Mouse (Mus musculus): ENCODE measurements at regions not wholly inside any gene's neighbourhood (a gene's known extent, or its start where the extent isn't known, plus 50 kb on each side); places are given as distances from the start of the nearest gene placed in this dataset.
"Not testable (repeated sequence)": the region's sequence is repeated elsewhere in the genome, so short reads cannot be mapped to it uniquely, and the experiment has no call there.

DNA sequence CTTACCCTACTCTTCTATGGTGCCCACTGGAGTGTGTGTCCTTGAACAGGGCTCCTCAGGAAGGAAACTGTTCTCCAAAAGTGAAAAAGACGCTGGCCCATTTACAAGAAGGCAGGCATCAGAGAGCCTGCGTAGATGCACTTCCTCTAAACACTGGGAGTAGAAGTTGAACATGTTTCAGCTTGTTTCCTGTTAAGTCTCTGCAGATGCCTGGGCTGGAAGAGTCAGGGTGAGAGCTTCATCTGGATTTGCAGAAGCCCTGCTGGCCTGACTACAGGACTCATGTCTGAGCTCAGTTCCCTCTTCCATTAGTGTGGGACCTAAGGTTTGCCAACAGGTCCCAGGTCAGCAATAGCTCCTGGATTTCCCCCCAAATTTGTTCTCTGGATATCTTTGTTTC, 54.7 kb upstream of the Nlrp1b start:
- DNase-seq, result no peak

DNA sequence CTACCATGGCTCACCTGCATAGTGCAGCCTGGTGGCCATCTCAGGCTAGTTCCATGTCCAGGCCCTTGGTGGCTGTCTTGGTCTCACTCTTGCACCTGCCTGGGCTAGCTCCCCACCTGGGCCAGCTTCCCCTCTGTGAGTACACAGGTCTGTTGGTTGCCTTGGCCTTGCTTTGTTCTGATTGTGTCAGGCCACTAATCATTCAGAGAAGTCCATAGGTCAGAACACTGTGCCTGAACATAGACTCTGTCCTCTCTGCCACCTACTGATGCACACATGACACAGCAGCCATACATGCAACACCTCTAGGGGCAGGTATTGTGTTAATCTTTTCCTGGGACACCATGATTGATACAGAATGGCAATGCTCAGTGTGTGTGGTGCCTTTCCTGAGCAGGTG, 57.7 kb upstream of the Nlrp1b start:
- DNase-seq, result not testable (repeated sequence)

DNA sequence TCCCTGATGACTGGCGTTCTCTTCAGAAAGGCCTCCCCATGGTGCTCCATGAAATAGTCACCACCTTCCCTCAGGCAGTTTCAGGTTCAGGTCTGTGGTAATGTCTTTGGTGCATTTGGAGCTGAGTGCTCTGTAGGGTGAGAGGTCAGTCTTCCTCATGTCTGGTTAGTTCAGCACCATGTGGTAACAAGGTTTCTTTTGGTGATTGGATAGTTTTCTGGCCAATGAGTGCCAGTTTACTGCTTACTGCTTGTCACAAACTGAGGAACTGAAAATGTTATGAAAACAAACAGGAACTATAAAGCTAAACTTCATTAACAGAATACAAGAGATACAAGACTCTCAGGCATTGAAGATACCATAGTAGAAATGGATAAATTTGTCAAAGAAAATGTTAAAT, 59.0 kb upstream of the Nlrp1b start:
- DNase-seq, result no peak

DNA sequence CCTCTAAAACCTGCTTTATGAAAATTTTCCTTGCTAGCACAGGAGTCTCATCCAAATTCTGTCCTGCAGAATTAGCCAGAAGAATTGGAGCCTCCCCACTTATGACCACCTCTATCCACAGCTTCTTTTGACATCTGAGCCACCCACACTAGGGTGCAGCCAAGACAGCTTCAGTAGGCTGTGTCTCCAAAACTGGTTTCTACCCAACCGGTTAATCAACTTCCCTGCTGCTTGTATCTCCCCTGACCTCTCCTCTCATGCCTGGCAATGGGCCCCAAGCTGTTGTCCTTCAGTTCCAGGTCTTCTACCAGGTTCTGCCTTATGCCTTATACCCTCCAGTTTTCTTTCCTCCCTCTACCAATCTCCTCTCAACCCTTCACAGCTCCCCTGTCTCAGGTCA, 68.9 kb upstream of the Nlrp1b start:
- DNase-seq, result no peak

DNA sequence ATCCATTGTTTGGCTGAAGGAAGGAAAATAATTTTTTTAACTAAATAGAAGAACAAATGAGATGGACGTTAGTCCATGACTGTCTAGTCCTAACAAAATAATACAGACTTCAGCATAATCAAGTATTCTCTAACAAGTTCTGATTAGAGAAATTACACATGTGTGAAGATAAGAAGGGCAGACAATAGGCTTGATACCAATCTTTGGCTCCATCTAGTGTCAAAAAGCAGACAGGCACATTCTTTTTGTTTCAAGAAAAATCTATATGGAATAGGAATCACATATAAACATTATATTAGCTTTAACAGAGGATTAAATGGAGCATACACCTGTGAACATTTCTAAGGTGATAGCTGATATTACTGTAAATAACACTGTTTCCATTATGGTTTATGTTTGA, 92.9 kb upstream of the Nlrp1b start:
- DNase-seq, result no peak

DNA sequence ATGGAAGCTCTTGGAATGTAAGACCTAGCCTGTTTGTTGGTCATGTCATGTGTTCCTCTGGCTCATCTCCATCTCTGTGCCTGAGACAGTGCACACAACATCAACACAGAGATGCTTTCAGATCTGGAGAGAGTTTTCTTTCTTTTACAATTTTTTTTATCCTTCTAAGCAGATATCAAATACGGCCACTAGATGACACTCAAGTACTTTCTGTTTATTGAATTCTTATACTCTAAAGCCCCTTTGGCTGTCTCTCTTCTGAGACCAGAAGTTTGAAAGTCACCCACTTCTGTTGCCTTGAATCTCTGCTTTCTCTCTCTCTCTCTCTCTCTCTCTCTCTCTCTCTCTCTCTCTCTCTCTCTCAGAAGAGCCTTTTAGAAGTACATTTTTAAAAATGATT, 106.9 kb upstream of the Nlrp1b start:
- DNase-seq, result no peak

DNA sequence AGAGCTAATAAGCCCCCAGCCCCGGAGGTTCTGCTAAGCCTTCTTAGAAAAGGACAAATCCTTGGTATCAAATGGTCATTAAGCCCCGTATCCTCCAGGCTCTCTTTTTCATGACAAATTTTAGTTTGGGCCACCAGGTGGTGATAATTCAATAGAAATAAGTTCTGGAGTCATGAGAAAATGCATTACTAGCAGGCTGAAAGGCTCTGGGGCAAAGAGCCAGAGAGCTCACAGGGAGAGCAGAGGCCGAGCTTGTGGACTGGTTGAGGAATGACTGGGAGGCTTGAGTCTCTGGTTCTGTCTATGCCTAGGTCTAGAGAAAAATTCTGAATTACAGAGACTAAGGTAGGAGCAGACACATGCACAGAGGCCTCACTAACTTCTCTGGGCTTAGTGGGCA, 115.5 kb upstream of the Nlrp1b start:
- peak; percentile 20 to 57 for DNase-seq

DNA sequence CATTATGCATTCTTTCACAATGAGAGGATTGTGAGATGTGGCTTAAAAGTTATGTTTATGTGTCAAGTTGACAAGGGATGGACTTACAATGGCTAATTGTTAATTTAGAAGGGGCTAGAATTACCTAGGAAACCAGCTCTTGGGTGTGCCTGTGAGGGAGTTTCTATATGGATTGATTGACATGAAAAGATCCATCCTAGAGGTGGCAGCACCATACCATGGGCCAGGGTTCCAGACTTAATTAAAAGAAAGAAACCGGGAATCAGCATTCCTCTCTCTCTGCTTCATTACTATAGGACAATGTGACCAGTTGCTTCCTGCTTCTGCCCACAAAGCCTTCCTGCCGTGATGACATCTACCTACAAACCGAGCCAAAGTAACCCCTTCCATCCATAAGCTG, 126.6 kb upstream of the Nlrp1b start:
- peak in 1 of 2 experiments; percentile 8 for DNase-seq

DNA sequence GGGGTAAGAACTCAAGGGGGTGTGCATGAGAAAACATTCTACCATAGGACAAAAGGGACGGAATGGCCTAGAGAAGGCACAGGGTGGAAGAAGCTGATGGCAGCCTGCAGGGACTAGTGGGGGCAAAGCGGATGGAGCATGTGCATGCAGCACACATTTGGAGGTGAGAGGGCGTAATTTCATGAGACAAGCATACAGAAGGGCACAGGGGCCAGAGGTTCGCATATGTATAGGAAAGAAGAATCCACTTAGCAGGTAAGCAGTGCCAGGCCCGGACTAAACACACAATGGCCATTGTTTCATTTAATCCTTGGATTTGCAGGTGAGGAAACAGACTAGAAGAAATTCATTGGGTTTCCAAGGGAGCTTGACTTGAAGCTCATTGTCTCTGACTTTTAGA, 130.3 kb upstream of the Nlrp1b start:
- DNase-seq, result no peak

DNA sequence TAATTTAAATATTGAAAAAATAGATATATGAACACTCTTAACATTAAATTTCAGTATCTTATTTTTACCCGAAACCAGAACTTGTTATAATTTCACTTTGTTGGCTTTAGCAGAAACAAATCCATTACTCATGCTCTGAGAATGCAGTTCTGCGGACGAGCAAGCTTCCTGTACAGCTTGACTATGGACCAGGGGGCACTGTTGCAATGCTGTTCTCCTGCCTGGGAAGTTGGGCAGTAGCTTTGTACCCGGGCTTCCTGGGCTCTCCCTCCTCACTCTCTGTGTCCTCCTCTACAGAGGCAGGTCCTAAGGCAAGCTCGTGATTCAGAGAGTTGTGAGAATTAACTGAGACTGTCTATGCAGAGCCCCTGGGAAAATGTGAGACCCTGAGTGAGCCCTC, 141.3 kb upstream of the Nlrp1b start:
- DNase-seq, result peak in 1 of 2 experiments; percentile 5

DNA sequence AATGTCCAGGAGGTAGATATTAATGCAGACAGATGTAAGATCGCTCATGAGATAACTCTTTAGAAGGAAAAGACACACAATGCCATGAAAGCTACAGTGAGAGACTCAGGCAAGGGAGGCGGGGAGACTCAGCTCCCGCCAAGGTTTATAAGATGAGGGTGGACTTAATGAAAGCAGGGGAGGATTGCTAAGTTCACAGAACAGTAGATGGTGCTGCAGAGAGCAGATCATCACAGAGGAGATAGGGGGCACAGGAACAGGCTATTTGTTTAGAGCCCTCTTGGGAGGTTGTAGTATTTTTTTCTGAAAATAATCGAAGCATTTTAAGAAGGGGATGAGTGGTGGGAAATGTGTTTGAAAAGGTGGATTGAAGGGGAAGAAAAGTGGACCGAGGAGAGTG, 144.6 kb upstream of the Nlrp1b start:
- DNase-seq, result no peak

DNA sequence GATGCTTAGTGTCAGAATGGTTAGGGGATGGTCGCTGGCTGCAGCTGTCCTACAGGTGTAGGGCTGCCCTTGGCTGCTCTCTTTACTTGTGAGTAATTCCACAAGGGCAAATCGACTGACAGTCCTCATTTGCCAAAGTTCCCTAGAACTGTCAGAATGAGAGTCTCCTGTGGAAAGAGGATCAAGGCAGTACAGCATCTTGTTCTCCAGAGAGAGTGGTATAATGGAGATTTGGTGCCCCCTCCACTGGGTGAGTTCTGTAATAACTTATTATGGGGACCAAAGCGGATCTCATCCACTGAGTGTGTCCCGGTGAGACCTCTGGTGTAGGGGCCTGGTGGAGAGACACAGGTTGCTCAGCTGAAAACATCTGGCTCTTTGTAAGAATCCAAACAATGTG, 157.9 kb upstream of the Nlrp1b start:
- no peak for DNase-seq

DNA sequence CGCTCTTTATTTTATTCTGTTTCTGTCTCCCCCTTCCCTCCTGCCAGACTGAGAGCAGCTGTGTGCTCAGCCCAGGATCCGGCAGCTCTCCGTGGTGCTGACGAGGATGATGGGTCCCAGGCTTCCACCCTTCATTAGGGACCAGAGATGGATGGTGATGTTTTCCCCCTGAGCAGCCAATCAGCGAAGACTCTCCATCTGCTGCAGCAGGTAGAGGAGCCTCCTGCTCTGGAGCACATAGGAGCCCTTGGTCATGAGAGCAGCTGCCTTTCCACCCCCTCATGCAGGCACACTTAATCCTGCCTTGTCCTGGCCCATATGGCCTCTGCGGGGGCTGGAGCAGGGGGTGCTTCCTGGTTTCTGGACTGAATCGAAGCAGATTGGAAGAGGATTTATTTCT, 159.1 kb upstream of the Nlrp1b start:
- DNase-seq, result peak in 1 of 2 experiments; percentile 58

DNA sequence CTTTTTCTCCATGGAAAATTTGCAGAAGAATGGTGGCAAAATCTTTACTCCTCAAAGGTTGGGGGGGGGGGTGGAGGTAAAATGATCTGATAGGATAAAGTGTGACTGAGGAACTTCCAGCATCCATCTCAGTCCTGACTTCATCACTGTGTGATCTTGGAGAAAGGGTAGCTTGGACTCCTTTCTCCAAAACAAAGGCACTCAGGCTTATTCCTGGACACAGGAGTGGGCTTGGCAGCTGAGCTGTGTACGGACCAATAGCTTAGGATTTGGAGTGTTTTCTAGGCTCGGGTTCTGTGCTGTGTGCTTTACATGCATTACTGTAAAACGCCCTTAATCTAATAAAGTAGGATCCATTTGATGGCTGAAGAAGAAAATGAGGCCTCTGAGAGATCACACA, 159.6 kb upstream of the Nlrp1b start:
- DNase-seq, result no peak

DNA sequence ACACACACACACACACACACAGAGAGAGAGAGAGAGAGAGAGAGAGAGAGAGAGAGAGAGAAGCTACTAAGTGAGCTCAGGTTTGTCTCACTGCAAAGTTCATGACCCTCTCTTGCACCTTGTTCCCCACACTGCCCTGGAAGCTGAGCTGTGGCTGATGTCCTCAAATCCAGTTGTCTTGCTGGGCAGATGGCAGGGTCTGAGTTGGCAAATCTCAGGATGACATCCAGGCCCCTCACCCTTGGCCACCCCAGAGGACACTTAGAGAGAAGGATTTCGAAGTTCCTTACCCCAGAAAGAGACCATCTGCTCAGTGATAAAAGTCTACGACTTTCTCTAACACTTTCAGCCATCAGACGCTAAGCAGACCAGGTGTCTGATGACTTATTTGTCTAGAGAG, 160.1 kb upstream of the Nlrp1b start:
- DNase-seq, result no peak

DNA sequence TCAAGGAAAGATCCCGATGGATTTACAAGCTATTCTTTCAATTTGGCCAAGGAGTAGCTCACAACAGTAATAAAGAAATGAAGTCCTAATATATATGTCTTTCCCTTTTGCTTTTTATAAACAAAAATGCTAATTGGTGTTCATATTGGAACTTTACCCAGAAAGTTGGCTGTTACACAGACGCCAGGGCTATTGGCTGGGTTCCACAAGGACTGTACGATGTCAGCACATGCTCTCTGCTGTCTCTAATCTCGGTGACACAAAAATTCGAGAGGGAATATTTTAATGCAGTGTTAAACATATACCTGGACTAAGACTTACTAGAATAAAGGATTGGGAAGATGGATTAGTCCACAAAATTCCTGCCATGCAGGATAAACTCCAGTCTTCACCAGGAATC, 162.9 kb upstream of the Nlrp1b start:
- no peak for DNase-seq

DNA sequence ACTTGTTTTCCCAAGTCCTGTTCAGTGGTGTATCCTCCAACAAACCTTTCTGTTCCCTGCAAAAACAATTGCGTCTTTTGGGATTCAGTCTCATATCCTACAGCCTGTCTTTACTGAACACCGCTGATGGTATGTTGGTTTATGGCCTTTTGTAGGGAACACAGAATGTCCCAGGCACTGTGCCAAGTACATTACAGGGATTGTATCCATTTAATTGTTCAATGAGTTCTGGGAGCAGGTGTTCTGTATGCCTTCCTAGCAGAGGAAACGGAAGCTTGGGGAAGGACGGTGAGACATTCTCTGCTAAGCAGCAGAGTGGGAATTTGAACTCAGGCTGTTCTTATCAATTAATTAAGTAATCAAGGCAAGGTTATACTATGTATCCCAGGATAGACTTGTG, 164.5 kb upstream of the Nlrp1b start:
- no peak for DNase-seq

DNA sequence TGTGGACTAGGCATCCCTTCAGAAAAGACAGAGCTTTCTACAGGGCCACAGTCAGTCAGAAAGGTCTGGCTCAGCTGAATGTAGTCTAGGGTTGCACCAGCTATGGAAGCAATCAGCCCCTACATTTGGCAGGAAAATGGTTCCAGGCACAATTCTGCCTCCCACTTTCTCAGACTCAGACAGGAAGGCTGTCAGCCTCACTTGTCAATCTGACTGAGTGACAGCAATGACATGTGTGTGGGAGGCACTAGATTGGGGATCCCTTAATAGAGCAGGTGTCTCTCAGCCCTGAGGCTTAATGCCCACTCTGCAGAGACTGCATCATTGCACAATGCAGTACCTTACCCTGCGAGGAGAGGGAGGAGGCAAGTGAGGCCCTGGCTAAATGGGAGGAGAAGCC, 165.1 kb upstream of the Nlrp1b start:
- DNase-seq, result no peak

DNA sequence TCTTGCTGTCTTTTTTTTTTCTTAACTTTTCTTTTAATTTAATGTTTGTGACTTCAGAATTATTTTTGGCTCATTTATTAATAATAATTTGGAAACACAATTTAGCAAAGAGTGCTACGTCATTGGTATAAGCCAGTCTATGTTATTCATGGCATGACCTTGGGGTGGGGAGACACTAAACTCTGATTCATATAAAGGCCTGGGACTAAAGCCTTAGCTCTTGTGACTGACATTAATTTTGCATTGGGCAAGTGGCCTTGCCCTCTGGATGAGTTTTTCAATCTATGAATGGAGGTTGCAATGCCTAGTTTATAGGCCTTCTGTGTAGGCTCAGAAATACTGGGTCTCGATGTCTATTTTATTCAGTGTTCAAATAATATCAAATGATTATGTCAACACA, 169.8 kb upstream of the Nlrp1b start:
- DNase-seq, result no peak

DNA sequence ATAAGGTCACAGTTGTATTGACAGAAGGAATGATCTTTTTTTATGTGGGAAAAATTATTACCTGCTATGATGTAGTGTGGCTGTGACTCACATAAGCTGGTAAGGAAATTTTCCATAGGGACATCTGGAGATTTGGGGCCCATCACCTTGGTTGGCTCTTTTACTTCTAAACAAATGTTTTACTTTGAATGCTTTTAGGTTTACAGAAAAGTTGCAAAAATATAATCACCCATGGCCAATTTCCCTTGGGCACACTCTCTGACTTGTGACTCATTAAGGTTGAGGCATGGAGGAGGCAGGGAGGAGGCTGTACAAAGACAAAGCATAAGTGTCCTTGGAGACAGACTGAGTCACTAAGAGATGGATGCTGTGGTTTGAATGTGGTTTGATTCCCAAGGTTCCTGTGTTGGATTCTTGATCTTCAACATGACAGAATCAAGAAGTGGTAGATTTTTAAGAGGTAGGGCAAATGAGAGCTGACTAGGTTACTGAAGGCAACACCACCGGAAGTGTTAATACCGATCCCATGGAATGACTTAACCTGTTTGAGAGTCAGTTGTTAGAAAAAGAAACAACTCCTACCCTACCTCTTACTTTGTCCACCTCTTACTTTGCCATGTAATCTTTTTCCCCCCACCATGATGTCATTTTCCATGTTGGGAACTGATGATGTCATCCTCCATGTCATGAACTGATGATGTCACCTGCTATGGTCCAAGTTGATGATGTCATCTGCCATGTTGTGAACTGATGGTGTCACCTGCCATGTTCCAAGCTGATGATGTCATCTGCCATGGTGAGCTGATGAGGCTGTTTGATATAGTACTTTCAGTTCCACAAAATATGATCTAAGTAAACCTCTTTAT, 171.1 kb upstream of the Nlrp1b start:
- DNase-seq, result no peak

DNA sequence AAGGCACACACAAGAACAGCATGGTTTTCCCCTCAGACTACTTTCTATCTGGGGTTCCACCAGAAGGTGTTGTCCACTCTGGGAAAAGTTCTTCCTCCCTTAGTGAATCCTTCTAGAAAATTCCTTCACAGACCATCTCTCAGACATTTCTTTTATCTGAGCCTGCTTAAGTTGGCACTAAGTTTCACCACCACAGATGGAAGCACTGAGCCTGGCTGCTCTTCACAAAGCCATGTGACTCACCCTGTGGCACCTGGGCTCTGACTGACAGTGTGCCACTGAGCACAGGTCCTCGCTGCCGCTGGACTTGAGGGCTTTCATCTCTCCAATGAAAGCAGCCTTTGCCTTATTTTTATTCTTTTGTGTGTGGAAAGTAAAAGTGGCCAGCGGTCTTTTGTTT, 173.8 kb upstream of the Nlrp1b start:
- DNase-seq, result no peak

DNA sequence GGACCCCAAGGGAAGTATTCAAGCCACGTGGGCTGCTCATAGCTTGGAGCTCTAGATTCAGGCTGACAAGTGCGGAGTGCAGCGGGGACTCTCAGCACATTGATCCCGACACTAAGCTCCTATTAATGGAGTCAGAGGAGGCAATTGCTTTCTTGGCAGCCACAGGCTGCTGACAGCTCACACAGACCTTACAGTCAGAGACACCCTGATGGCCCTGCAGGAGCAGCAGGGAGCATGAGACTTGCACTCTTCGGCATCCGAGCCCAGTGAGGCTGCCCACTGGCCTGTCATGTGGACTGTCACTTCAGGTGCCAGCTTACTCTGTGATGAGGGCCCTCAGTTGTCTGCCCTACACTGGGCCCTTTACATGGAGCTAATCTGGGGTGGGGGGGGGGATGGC, 176.5 kb upstream of the Nlrp1b start:
- DNase-seq, result no peak

DNA sequence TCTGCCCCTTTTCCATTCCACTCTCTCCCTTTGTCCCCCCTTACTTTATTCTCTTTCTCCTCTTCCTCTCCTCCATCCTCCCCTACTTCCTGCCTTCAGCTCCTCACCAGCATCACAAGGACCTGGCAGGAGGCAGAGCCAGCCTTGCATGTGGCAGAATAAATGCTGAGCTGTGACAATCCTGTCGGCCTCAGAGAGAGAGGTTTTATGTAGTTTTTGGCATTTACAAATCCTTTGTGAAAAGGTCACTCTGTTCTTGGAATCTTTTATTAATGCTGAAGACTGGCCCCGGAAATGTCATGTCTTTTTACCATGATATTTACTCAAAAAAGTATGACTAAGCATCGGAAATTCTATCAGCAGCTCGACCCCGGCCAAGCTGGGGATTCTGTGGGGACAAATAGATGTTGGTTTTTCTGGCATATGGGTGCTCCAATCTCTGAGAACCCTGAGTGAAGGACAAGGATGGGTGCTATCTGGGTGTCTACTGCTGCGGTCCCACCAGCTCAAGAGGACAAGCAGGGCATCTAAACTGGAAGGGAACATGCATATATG, 178.8 kb upstream of the Nlrp1b start:
- no peak for DNase-seq

DNA sequence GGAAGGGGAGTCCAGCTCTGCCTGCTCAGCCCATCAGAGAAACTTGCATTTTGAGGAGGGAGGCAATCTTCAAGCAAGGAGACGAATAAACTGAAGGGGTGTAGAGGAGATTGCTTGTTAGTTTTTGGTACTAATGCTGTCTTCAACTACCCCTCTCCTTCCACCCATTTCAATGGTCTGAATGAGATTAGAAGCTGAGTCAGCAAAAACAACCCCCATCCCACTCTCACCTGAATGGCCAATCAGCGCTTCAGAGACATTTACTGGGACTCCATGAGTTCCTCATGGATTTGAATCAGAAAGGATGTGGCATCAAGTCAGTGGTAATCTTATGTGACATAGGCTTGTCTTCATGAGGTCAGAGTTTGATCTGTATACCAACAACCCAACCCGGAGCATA, 180.0 kb upstream of the Nlrp1b start:
- no peak for DNase-seq

DNA sequence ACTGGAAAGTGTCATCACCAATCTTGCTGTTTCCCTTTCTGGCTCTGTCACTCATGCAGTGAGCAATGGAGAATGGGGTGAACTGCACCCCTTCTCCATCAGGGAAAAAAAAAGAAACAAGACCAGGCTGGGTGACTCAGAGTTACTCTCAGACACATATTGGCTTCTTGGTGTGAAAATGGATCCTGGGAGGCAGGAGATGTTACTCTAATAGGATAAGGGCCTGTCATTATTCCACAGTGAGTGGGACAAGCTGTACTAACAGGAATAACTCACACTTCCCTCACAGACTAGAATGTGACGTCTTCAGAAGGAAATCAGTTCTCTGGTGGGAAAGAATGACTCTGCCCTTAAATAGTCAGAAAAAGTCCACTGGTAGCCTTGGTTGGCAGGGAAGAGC, 181.4 kb upstream of the Nlrp1b start:
- no peak for DNase-seq
